41 mouse cellular contexts compared by ENCODE assay signal in genomic region chr4:141631250-141631649, GRCm38 (mm10). TPM values are rescaled to one million over a fixed set of nuclear protein-coding genes. Genes with fewer than 3 reads are reported as not detected.
"Had no signal": no experiment of that assay in that cellular context is flagged by ENCODE, and none has a peak within 500 bp of the region (broad histone marks: within the 10 kb centered on the region; RNA-seq: fewer than 3 reads in every experiment).

No protein-coding gene starts in this region.

- H3K27ac ChIP-seq: limb, embryonic 10.5 days; limb, embryonic 12.5 days; limb, embryonic 13.5 days; limb, embryonic 15.5 days; liver, embryonic 12.5 days; liver, embryonic 13.5 days; liver, embryonic 14.5 days; lung, embryonic 15.5 days; macrophage; midbrain, embryonic 10.5 days; midbrain, embryonic 12.5 days; midbrain, embryonic 13.5 days; midbrain, embryonic 15.5 days; neural tube, embryonic 12.5 days; neural tube, embryonic 13.5 days had no signal

- H3K4me3 ChIP-seq: limb, embryonic 10.5 days; limb, embryonic 12.5 days; limb, embryonic 13.5 days; limb, embryonic 15.5 days; liver, embryonic 12.5 days; liver, embryonic 13.5 days; lung, embryonic 15.5 days; megakaryocyte, embryonic 14.5 days; midbrain, embryonic 10.5 days; midbrain, embryonic 12.5 days; midbrain, embryonic 13.5 days; midbrain, embryonic 15.5 days; myocyte; neural tube, embryonic 12.5 days; neural tube, embryonic 13.5 days had no signal

- ATAC-seq: liver, embryonic 12.5 days; lung, postnatal 0 days; midbrain, embryonic 13.5 days; midbrain, embryonic 15.5 days; midbrain, embryonic 16.5 days had no signal

- H3K9ac ChIP-seq: limb, embryonic 12.5 days; limb, embryonic 13.5 days; limb, embryonic 15.5 days; liver, embryonic 12.5 days; liver, embryonic 13.5 days; liver, embryonic 14.5 days; lung, embryonic 14.5 days; lung, embryonic 15.5 days; midbrain, embryonic 12.5 days; midbrain, embryonic 13.5 days; midbrain, embryonic 15.5 days; neural tube, embryonic 12.5 days; neural tube, embryonic 13.5 days had no signal

- H3K9me3 ChIP-seq: limb, embryonic 12.5 days; limb, embryonic 13.5 days; limb, embryonic 15.5 days; liver, embryonic 12.5 days; liver, embryonic 13.5 days; lung, embryonic 15.5 days; midbrain, embryonic 10.5 days; midbrain, embryonic 12.5 days; midbrain, embryonic 13.5 days; midbrain, embryonic 15.5 days; neural tube, embryonic 12.5 days; neural tube, embryonic 13.5 days had no signal

- H3K27me3 ChIP-seq: limb, embryonic 12.5 days; limb, embryonic 13.5 days; limb, embryonic 15.5 days; liver, embryonic 12.5 days; liver, embryonic 13.5 days; lung, embryonic 15.5 days; megakaryocyte, embryonic 14.5 days; midbrain, embryonic 12.5 days; midbrain, embryonic 13.5 days; midbrain, embryonic 15.5 days; neural tube, embryonic 12.5 days; neural tube, embryonic 13.5 days had no signal

- H3K4me1 ChIP-seq: limb, embryonic 12.5 days; limb, embryonic 13.5 days; limb, embryonic 15.5 days; liver, embryonic 12.5 days; liver, embryonic 13.5 days; lung, embryonic 15.5 days; midbrain, embryonic 10.5 days; midbrain, embryonic 12.5 days; midbrain, embryonic 13.5 days; midbrain, embryonic 15.5 days; neural tube, embryonic 12.5 days; neural tube, embryonic 13.5 days had no signal

- DNase-seq: left cerebral cortex, postnatal 4 days; liver; liver, embryonic 13.5 days; lung, adult 18-20 months; lung, adult 2 months; lung, embryonic 14.5 days; lung, postnatal 10 days; lung, postnatal 14 days; lung, postnatal 36 days; lung, postnatal 4 days; midbrain, embryonic 14.5 days had no signal

- H3K4me2 ChIP-seq: limb, embryonic 12.5 days; limb, embryonic 13.5 days; limb, embryonic 15.5 days; liver, embryonic 11.5 days; liver, embryonic 12.5 days; liver, embryonic 13.5 days; lung, embryonic 14.5 days; lung, embryonic 15.5 days; midbrain, embryonic 11.5 days; midbrain, embryonic 12.5 days; midbrain, embryonic 13.5 days; midbrain, embryonic 15.5 days; neural tube, embryonic 12.5 days; neural tube, embryonic 13.5 days had no signal

RNA-seq across cellular contexts. Expression of gene Slc25a34, which starts 7.6 kb away (rescaled TPM):
- total RNA-seq: megakaryocyte progenitor cell, adult 5-6 weeks; megakaryocyte, adult 5-6 weeks; megakaryocyte-erythroid progenitor cell, adult 5-6 weeks; monocyte, adult 5-6 weeks had no signal
- polyA plus RNA-seq: limb, embryonic 11.5 days; limb, embryonic 12.5 days; limb, embryonic 13.5 days; liver, embryonic 11.5 days; liver, embryonic 12.5 days; lung, embryonic 14.5 days; midbrain, embryonic 11.5 days; neural tube, embryonic 11.5 days; neural tube, embryonic 12.5 days had no signal

RNA-seq across cellular contexts. Expression of gene Tmem82, which starts 12.8 kb away (rescaled TPM):
- total RNA-seq: monocyte, adult 5-6 weeks had no signal

RNA-seq across cellular contexts. Expression of gene Fblim1, which starts 25.4 kb away (rescaled TPM):
- total RNA-seq: megakaryocyte progenitor cell, adult 5-6 weeks; megakaryocyte, adult 5-6 weeks; megakaryocyte-erythroid progenitor cell, adult 5-6 weeks; monocyte, adult 5-6 weeks had no signal

RNA-seq across cellular contexts. Expression of gene Rsc1a1, which starts 54.1 kb away (rescaled TPM):
- total RNA-seq: left cerebral cortex, postnatal 14 days; monocyte, adult 5-6 weeks had no signal
- polyA plus RNA-seq: limb, embryonic 12.5 days; liver, embryonic 11.5 days; liver, embryonic 16.5 days; lung, embryonic 15.5 days; lung, embryonic 16.5 days; lung, postnatal 0 days; macrophage; midbrain, embryonic 12.5 days; midbrain, embryonic 13.5 days; midbrain, embryonic 14.5 days; midbrain, postnatal 0 days; neural tube, embryonic 11.5 days; neural tube, embryonic 12.5 days; neural tube, embryonic 13.5 days had no signal
